Mouse (Mus musculus) liver, adult 2 months (tissue): ENCODE results near the gene Higd1c. TPM values are rescaled to one million over a fixed set of nuclear protein-coding genes. Genes with fewer than 3 reads are reported as not detected.
"Not testable (repeated sequence)": the region's sequence is repeated elsewhere in the genome, so short reads cannot be mapped to it uniquely, and the experiment has no call there.

Experiments used
- DNase-seq: peaks from one replicate; pipeline ENCODE4 v3.0.0-alpha.2; 2011; ENCODE audit warnings: low read depth, low spot score; ENCODE audit errors: extremely low read depth
- H3K27ac ChIP-seq: fragments of 200-500 bp; replicated peaks from 2 replicates; pipeline ENCODE4 v1.5.1; 2012; ENCODE audit warnings: low read depth, mild to moderate bottlenecking, control low read depth, inconsistent platforms, low read length; ENCODE audit not compliant: insufficient read depth
- H3K27me3 ChIP-seq: fragments of 200-500 bp; 2 replicates; pipeline ENCODE4 v1.6.1; 2012; ENCODE audit warnings: mild to moderate bottlenecking, moderate library complexity, low read length, inconsistent platforms; ENCODE audit not compliant: control insufficient read depth, insufficient read depth
- H3K36me3 ChIP-seq: fragments of 200-500 bp; 2 replicates; pipeline ENCODE4 v1.6.1; 2012; ENCODE audit warnings: low read length, inconsistent platforms; ENCODE audit not compliant: control insufficient read depth, insufficient read depth
- H3K4me1 ChIP-seq: fragments of 200-500 bp; 2 replicates; pipeline ENCODE4 v1.6.1; 2011; ENCODE audit warnings: low read length; ENCODE audit not compliant: control insufficient read depth, insufficient read depth
- H3K4me3 ChIP-seq: fragments of 200-500 bp; 2 replicates; pipeline ENCODE4 v1.5.1; 2011; ENCODE audit warnings: low read depth, mild to moderate bottlenecking, control low read depth, low read length, moderate library complexity; ENCODE audit not compliant: insufficient read depth
- H3K79me2 ChIP-seq: fragments of 200-500 bp; 2 replicates; pipeline ENCODE4 v1.6.1; 2012; ENCODE audit warnings: inconsistent platforms, mild to moderate bottlenecking, low read length, moderate library complexity; ENCODE audit not compliant: control insufficient read depth, insufficient read depth
- H3K9ac ChIP-seq: fragments of 200-500 bp; 2 replicates; pipeline ENCODE4 v1.6.1; 2012; ENCODE audit warnings: low read depth, mild to moderate bottlenecking, control low read depth, inconsistent platforms, low read length
- CTCF ChIP-seq: fragments of 200-500 bp; IDR thresholded peaks from 2 replicates; pipeline ENCODE4 v1.5.1; 2011; ENCODE audit warnings: low read depth, low read length, control low read depth
- POLR2A ChIP-seq: fragments of 200-500 bp; IDR thresholded peaks from 2 replicates; pipeline ENCODE4 v1.6.1; 2011; ENCODE audit warnings: low read length, control low read depth; ENCODE audit not compliant: insufficient read depth; ENCODE audit errors: extremely low read depth
- WGBS: fragments of 180-500 bp; shearing (Covaris S2); methylation state at CpG from one replicate; pipeline ENCODE4 v1.1.7; 2018; 5-methylcytosine and 5-hydroxymethylcytosine counted together
- polyA plus RNA-seq: library from polyadenylated mRNA; depleted of rRNA; stranded (reverse); fragments of >200 nt; gene quantifications from 2 replicates; pipeline ENCODE4 v1.2.3, GENCODE M21; 2012
- total RNA-seq: library from RNA; depleted of rRNA; stranded (reverse); fragments of >200 nt; gene quantifications from 2 replicates; pipeline ENCODE4 v1.2.3, GENCODE M21; 2014

Higd1c gene
- total and polyA plus RNA-seq, 2 experiments, result not detected

GRCm38 (mm10) chr15:100334629-100335028 is 29.7 kb upstream of the Higd1c start, which contains the start of gene Mettl7a3:
Mettl7a3 (plus strand) TSS chr15:100334929.
- WGBS, result 87% methylated on average over 10 of the region's 10 CpGs
- Histone ChIP-seq H3K36me3 (no peaks in the 10 kb centered on the region), H3K79me2 (no peaks in the 10 kb centered on the region)

GRCm38 (mm10) chr15:100337328-100337727 is 27.0 kb upstream of the Higd1c start:
- H3K27ac ChIP-seq, DNase-seq, H3K9ac ChIP-seq, H3K4me3 ChIP-seq, H3K4me1 ChIP-seq, H3K79me2 ChIP-seq, H3K36me3 ChIP-seq, H3K27me3 ChIP-seq: not testable (repeated sequence)

More at GRCm38 (mm10) chr15:100334629-100335028, 29.7 kb upstream of the Higd1c start, which contains the start of gene Mettl7a3:
- Histone ChIP-seq H3K27me3 (no peaks in the 10 kb centered on the region), H3K9ac (no peak within 1 kb of the TSS), H3K27ac (no peak within 1 kb of the TSS), H3K4me1 (no peaks in the 10 kb centered on the region), H3K4me3 (no peak within 1 kb of the TSS)
- TF ChIP-seq POLR2A (no peak), CTCF (no peak)
- DNase-seq, result no peak

- not testable (repeated sequence) for H3K27ac ChIP-seq, H3K27me3 ChIP-seq, H3K9ac ChIP-seq, H3K79me2 ChIP-seq, H3K36me3 ChIP-seq, H3K4me3 ChIP-seq, H3K4me1 ChIP-seq
- TF ChIP-seq CTCF, result peak; percentile 16; the same call in 1 of the 2 replicates
- 53% methylated on average over 10 of the region's 10 CpGs for WGBS
- DNase-seq, result peak; percentile 60
Measured at GRCm38 (mm10) chr15:100337847-100338246, 26.5 kb upstream of the Higd1c start.

- not testable (repeated sequence) for H3K36me3 ChIP-seq, H3K27ac ChIP-seq, H3K4me1 ChIP-seq, H3K79me2 ChIP-seq, H3K9ac ChIP-seq, H3K4me3 ChIP-seq, H3K27me3 ChIP-seq
- DNase-seq, result peak; percentile 41
- 29% methylated on average over 5 of the region's 5 CpGs for WGBS
Measured at GRCm38 (mm10) chr15:100341314-100341980, 22.9 kb upstream of the Higd1c start.

GRCm38 (mm10) chr15:100345484-100345883 is 18.9 kb upstream of the Higd1c start:
- Histone ChIP-seq H3K79me2 (no peaks in the 10 kb centered on the region), H3K27ac (peak overlapping the region; percentile 76), H3K9ac (no peak overlapping the region), H3K36me3 (no peaks in the 10 kb centered on the region), H3K4me3 (no peak overlapping the region), H3K27me3 (no peaks in the 10 kb centered on the region), H3K4me1 (peaks cover 13% of the 10 kb centered on the region)
- no peak for TF ChIP-seq POLR2A
- no peak for TF ChIP-seq CTCF
- DNase-seq, result peak; percentile 86

- 13% methylated on average over 14 of the region's 14 CpGs for WGBS
- Histone ChIP-seq H3K79me2 (no peaks in the 10 kb centered on the region), H3K9ac (peak overlapping the region; percentile 54), H3K36me3 (no peaks in the 10 kb centered on the region), H3K4me1 (peaks cover 13% of the 10 kb centered on the region), H3K4me3 (no peak overlapping the region; the same call in 1 of the 2 replicates), H3K27me3 (no peaks in the 10 kb centered on the region), H3K27ac (peak overlapping the region; percentile 92)
- TF ChIP-seq CTCF, result no peak
- TF ChIP-seq POLR2A, result no peak
- DNase-seq, result peak; percentile 66
Measured at GRCm38 (mm10) chr15:100346761-100347160, 17.6 kb upstream of the Higd1c start.
